Mouse (Mus musculus) ovary, postnatal 14 days (tissue): ENCODE measurements around the gene Cntln.

Source experiments
- DNase-seq: peaks from one replicate; pipeline ENCODE4 v3.0.0; 2022; ENCODE audit warnings: low spot score

The Cntln gene

GRCm38 (mm10) chr4:84884111-84884538 lies at the start of gene Cntln:
Gene Cntln (plus strand): TSS chr4:84884309.
- DNase-seq = peak; percentile 97

GRCm38 (mm10) chr4:84836979-84837378 lies 47.1 kb upstream of the Cntln start:
- DNase-seq = peak; percentile 7

- DNase-seq = no peak
Measured at GRCm38 (mm10) chr4:84838545-84838944, 45.6 kb upstream of the Cntln start.

- no peak for DNase-seq
Measured at GRCm38 (mm10) chr4:84839466-84839865, 44.6 kb upstream of the Cntln start.

- DNase-seq = no peak
Measured at GRCm38 (mm10) chr4:84857588-84857987, 26.5 kb upstream of the Cntln start.

GRCm38 (mm10) chr4:84876347-84876746 lies 7.8 kb upstream of the Cntln start:
- peak; percentile 25 for DNase-seq

- no peak for DNase-seq
Measured at GRCm38 (mm10) chr4:84883646-84884045, 463 bp upstream of the Cntln start.

GRCm38 (mm10) chr4:84884539-84885270 lies 596 bp downstream of the Cntln start:
- peak; percentile 51 for DNase-seq

- DNase-seq = no peak
Measured at GRCm38 (mm10) chr4:84885271-84885540, 1.1 kb downstream of the Cntln start.

- no peak for DNase-seq
Measured at GRCm38 (mm10) chr4:84918393-84918792, 34.3 kb downstream of the Cntln start.

- DNase-seq = no peak
Measured at GRCm38 (mm10) chr4:84934342-84934929, 50.3 kb downstream of the Cntln start.

- no peak for DNase-seq
Measured at GRCm38 (mm10) chr4:84942059-84942458, 58.0 kb downstream of the Cntln start.

GRCm38 (mm10) chr4:84942651-84943050 lies 58.5 kb downstream of the Cntln start:
- DNase-seq = no peak

GRCm38 (mm10) chr4:84944100-84944499 lies 60.0 kb downstream of the Cntln start:
- DNase-seq = no peak

GRCm38 (mm10) chr4:84946450-84946849 lies 62.3 kb downstream of the Cntln start:
- DNase-seq = no peak

- no peak for DNase-seq
Measured at GRCm38 (mm10) chr4:84976875-84977646, 93.0 kb downstream of the Cntln start.

GRCm38 (mm10) chr4:84995520-84996348 lies 111.6 kb downstream of the Cntln start:
- no peak for DNase-seq

GRCm38 (mm10) chr4:85005581-85005980 lies 121.5 kb downstream of the Cntln start:
- no peak for DNase-seq

GRCm38 (mm10) chr4:85006789-85007188 lies 122.7 kb downstream of the Cntln start:
- DNase-seq = no peak

GRCm38 (mm10) chr4:85010846-85011245 lies 126.7 kb downstream of the Cntln start:
- DNase-seq = no peak

- no peak for DNase-seq
Measured at GRCm38 (mm10) chr4:85045748-85046147, 161.6 kb downstream of the Cntln start.

- DNase-seq = no peak
Measured at GRCm38 (mm10) chr4:85049933-85050553, 165.9 kb downstream of the Cntln start.
